In genomic region chr9:25481344-25482095, GRCm38 (mm10) we compare ENCODE assay signal across 8 mouse cellular contexts. TPM values are rescaled to one million over a fixed set of nuclear protein-coding genes. Genes with fewer than 3 reads are reported as not detected.
DNase-seq lines count a peak whose midpoint lies in the region; ATAC-seq and TF ChIP-seq lines count a peak whose summit lies in the region.

Gene Eepd1 (plus strand): TSS chr9:25481547.

- TF ChIP-seq CTCF in lung, adult 2 months (IDR thresholded peaks at IDR 0.05; ENCODE audit: insufficient read depth, low read length), result no peak

- H3K9ac ChIP-seq in forebrain, embryonic 15.5 days (replicated peaks), result peak within 1 kb of the TSS; percentile 65

- no peaks in the 10 kb centered on the region for H3K27me3 ChIP-seq in forebrain, embryonic 15.5 days

- no peaks in the 10 kb centered on the region for H3K9me3 ChIP-seq in forebrain, embryonic 15.5 days

- H3K27ac ChIP-seq in forebrain, embryonic 15.5 days (replicated peaks), result peak within 1 kb of the TSS; percentile 73

- peak; percentile 36; the same call in 1 of the 2 replicates for TF ChIP-seq POLR2A in lung, adult 2 months (IDR thresholded peaks at IDR 0.05; ENCODE audit: borderline replicate concordance, extremely low read depth, low read depth, low read length)

- under 1% methylated on average over 75 of the region's 75 CpGs for WGBS in forebrain, embryonic 15.5 days
- 1% methylated on average over 66 of the region's 75 CpGs for WGBS in lung, adult 2 months

- intact Hi-C loops in heart, postnatal 25 days (cut with DNase I), result loop anchor here (2.0 to 5.0 kb wide), 4 partner anchors 91 to 329 kb away; partner anchors contain the start of gene Herpud2

- H3K4me1 ChIP-seq in forebrain, embryonic 15.5 days, result peaks cover 30% of the 10 kb centered on the region
- H3K4me1 ChIP-seq in lung, adult 2 months (ENCODE audit: control insufficient read depth, insufficient read depth, low read length), result 0 out of 2 replicates have a peak, but pooled peaks cover 7% of the 10 kb centered on the region

- peak; percentile 83 for DNase-seq in ES-CJ7 (ENCODE audit: low read depth, low spot score)
- peak; percentile 97 for DNase-seq in cerebellum, adult 11 months
- DNase-seq in heart, postnatal 25 days (ENCODE audit: low spot score), result peak; percentile 94
- peak; percentile 93 to 96 for DNase-seq in layer of hippocampus, adult 18-20 months (ENCODE audit: low spot score in 2 of 2)
- peak; percentile 98 for DNase-seq in lung, adult 2 months
- peak; percentile 88 to 90 for DNase-seq in thymus, adult 18-20 months

- peak within 1 kb of the TSS; percentile 73 for H3K4me2 ChIP-seq in forebrain, embryonic 15.5 days (replicated peaks)

- no peaks in the 10 kb centered on the region for H3K36me3 ChIP-seq in forebrain, embryonic 15.5 days

- peak; percentile 98 for ATAC-seq in forebrain, embryonic 15.5 days (replicated peaks)
- ATAC-seq in neutrophil, adult 5-6 weeks (ENCODE audit: extremely low read depth, insufficient number of reproducible peaks, low FRiP score, poor library complexity, severe bottlenecking), result peak; percentile 89

- peak within 1 kb of the TSS; percentile 75 for H3K4me3 ChIP-seq in forebrain, embryonic 15.5 days
- H3K4me3 ChIP-seq in lung, adult 2 months (replicated peaks; ENCODE audit: extremely low read depth, low read depth, low read length), result peak within 1 kb of the TSS; percentile 96

RNA-seq across cellular contexts. Expression of gene Eepd1, which starts in this region (rescaled TPM):
- 13.5 and 14.2 TPM in 2 replicates for polyA plus RNA-seq in forebrain, embryonic 15.5 days (2015; fragmentation: Nextera tagmentation; extraction: Ambion mirVana)
- 10 to 100 TPM; 16.8 to 21.2 TPM for total RNA-seq in heart, postnatal 25 days (2021)
- 10 to 100 TPM; 18.7 to 19.6 TPM for total RNA-seq in layer of hippocampus, adult 18-20 months (2021)
- 7.3 and 8.4 TPM in 2 replicates for polyA plus RNA-seq in lung, adult 2 months (2012; rRNA removed)
- 10.9 and 12.3 TPM in 2 replicates for total RNA-seq in neutrophil, adult 5-6 weeks (2017)

Comparison
In these comparisons a context has a peak if more than half of its experiments do, and no peak if none do; other contexts are left out.
1. Peak in every context shown above with its lines: DNase-seq, ATAC-seq, H3K4me3 ChIP-seq and H3K27ac ChIP-seq.